Mouse (Mus musculus) forebrain, embryonic 12.5 days (tissue): ENCODE results near the gene Ppm1n. TPM values are rescaled to one million over a fixed set of nuclear protein-coding genes. Genes with fewer than 3 reads are reported as not detected.

ENCODE experiments used
- ATAC-seq: fragments of 200-750 bp; cut with Nextera tagmentation; 2 replicates; pipeline ENCODE4 v1.8.0; 2017; ENCODE audit warnings: moderate TSS enrichment; ENCODE audit not compliant: low FRiP score
- H3K27ac ChIP-seq: fragments of 300-500 bp; sonication (generic); 2 replicates; pipeline ENCODE4 v1.5.1; 2016; ENCODE audit warnings: mild to moderate bottlenecking
- H3K27me3 ChIP-seq: fragments of 300-500 bp; sonication (generic); 2 replicates; pipeline ENCODE4 v1.6.1; 2016; ENCODE audit warnings: mild to moderate bottlenecking
- H3K36me3 ChIP-seq: fragments of 300-500 bp; sonication (generic); replicated peaks from 2 replicates; pipeline ENCODE4 v1.6.1; 2016; ENCODE audit warnings: mild to moderate bottlenecking
- H3K4me1 ChIP-seq: fragments of 300-500 bp; sonication (generic); 2 replicates; pipeline ENCODE4 v1.6.1; 2016
- H3K4me2 ChIP-seq: fragments of 300-500 bp; sonication (generic); 2 replicates; pipeline ENCODE4 v1.6.1; 2016; ENCODE audit warnings: mild to moderate bottlenecking, moderate library complexity
- H3K4me3 ChIP-seq: fragments of 300-500 bp; sonication (generic); replicated peaks from 2 replicates; pipeline ENCODE4 v1.5.1; 2016; ENCODE audit warnings: mild to moderate bottlenecking
- H3K9ac ChIP-seq: fragments of 300-500 bp; sonication (generic); 2 replicates; pipeline ENCODE4 v1.6.1; 2016; ENCODE audit warnings: mild to moderate bottlenecking
- H3K9me3 ChIP-seq: fragments of 300-500 bp; sonication (generic); 2 replicates; pipeline ENCODE4 v1.6.1; 2016
- WGBS: fragments of 180-500 bp; shearing (Covaris S2); methylation state at CpG from one replicate; pipeline ENCODE4 v1.1.7; 2016; 5-methylcytosine and 5-hydroxymethylcytosine counted together
- polyA plus RNA-seq: library from polyadenylated mRNA; unstranded; fragments of >200 nt; fragmentation: Nextera tagmentation; extraction: Ambion mirVana; gene quantifications from 2 replicates; pipeline ENCODE4 v1.2.1, GENCODE M21; 2016

The Ppm1n gene
- polyA plus RNA-seq, 1 experiment from 2014 or later: 0.19 TPM

- Histone ChIP-seq H3K9me3 (no peaks in the 10 kb centered on the region), H3K36me3 (peaks cover 49% of the 10 kb centered on the region), H3K27me3 (no peaks in the 10 kb centered on the region), H3K9ac (no peak overlapping the region), H3K4me2 (no peak overlapping the region), H3K27ac (no peak overlapping the region), H3K4me3 (no peak overlapping the region), H3K4me1 (no peaks in the 10 kb centered on the region)
- WGBS: 84% methylated on average over 17 of the region's 17 CpGs
- no peak for ATAC-seq
Measured at GRCm38 (mm10) chr7:19255395-19255794, 24.5 kb downstream of the Ppm1n start.

- H3K4me2 ChIP-seq: no peak overlapping the region
- no peaks in the 10 kb centered on the region for H3K27me3 ChIP-seq
- H3K27ac ChIP-seq: 0 out of 2 replicates have a peak overlapping the region, but pooled peaks have one; percentile 8
- peaks cover 31% of the 10 kb centered on the region for H3K36me3 ChIP-seq
- ATAC-seq: no peak
- no peaks in the 10 kb centered on the region for H3K4me1 ChIP-seq
- no peak overlapping the region for H3K9ac ChIP-seq
- 71% methylated on average over 5 of the region's 5 CpGs for WGBS
- no peaks in the 10 kb centered on the region for H3K9me3 ChIP-seq
- no peak overlapping the region for H3K4me3 ChIP-seq
Measured at GRCm38 (mm10) chr7:19253437-19253836, 26.4 kb downstream of the Ppm1n start.

GRCm38 (mm10) chr7:19252078-19252477 is 27.8 kb downstream of the Ppm1n start:
- Histone ChIP-seq H3K4me3 (no peak overlapping the region), H3K27me3 (no peaks in the 10 kb centered on the region), H3K9ac (no peak overlapping the region), H3K4me1 (no peaks in the 10 kb centered on the region), H3K36me3 (peaks cover 25% of the 10 kb centered on the region), H3K9me3 (no peaks in the 10 kb centered on the region), H3K4me2 (no peak overlapping the region), H3K27ac (no peak overlapping the region)
- 81% methylated on average over 4 of the region's 4 CpGs for WGBS
- no peak for ATAC-seq

GRCm38 (mm10) chr7:19247511-19247910 is 32.4 kb downstream of the Ppm1n start:
- no peak overlapping the region for H3K27ac ChIP-seq
- WGBS: 100% methylated on average over 2 of the region's 2 CpGs
- no peaks in the 10 kb centered on the region for H3K9me3 ChIP-seq
- no peak overlapping the region for H3K9ac ChIP-seq
- no peak overlapping the region for H3K4me2 ChIP-seq
- ATAC-seq: no peak
- H3K36me3 ChIP-seq: peaks cover 30% of the 10 kb centered on the region
- no peak overlapping the region for H3K4me3 ChIP-seq
- H3K4me1 ChIP-seq: no peaks in the 10 kb centered on the region
- no peaks in the 10 kb centered on the region for H3K27me3 ChIP-seq

DNA sequence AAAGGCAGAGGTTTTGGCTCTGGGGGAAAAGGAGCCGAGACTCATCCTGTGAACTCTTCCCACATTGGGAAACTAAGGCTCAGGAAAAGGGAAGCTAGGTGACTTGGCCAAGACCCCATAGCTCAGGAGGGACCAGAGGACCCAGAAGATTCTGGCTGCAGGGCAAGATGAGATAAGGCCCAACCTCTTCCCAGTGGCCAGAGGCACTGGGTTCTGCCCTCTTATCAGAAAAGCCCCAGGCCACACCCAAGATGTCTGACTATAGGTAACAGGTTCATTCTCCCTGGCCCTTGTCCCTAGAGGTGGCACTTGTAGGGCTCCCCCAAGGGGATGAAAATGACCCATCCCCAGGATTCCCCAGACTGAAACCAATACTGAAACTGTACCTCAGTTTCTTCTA is 33.0 kb downstream of the Ppm1n start:
- H3K4me2 ChIP-seq: no peak overlapping the region
- no peak overlapping the region for H3K4me3 ChIP-seq
- H3K9ac ChIP-seq: no peak overlapping the region
- H3K27me3 ChIP-seq: no peaks in the 10 kb centered on the region
- ATAC-seq: no peak
- no peaks in the 10 kb centered on the region for H3K4me1 ChIP-seq
- WGBS: 100% methylated on average over 1 of the region's 1 CpGs
- no peaks in the 10 kb centered on the region for H3K9me3 ChIP-seq
- no peak overlapping the region for H3K27ac ChIP-seq
- H3K36me3 ChIP-seq: peaks cover 30% of the 10 kb centered on the region

DNA sequence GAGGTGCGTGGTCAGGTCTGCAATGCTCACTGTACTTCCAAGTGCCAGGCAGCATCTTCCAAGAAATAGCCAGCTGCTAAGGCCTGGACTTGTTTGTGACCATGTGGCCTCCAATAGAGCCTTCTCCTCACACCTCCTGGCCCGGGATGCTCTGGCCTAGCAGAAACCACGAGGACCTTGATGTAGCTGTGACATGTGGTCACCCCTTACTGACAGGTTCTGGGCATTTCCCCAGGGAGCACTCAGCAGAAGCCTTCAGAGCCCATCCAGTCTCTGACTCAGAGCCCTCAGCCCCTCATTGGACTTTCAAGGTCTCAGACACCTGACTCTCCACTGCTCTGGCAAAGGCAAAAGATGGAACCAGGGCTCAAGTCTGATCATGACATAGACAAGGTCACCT is 34.8 kb downstream of the Ppm1n start:
- 89% methylated on average over 3 of the region's 3 CpGs for WGBS
- H3K27ac ChIP-seq: no peak overlapping the region

DNA sequence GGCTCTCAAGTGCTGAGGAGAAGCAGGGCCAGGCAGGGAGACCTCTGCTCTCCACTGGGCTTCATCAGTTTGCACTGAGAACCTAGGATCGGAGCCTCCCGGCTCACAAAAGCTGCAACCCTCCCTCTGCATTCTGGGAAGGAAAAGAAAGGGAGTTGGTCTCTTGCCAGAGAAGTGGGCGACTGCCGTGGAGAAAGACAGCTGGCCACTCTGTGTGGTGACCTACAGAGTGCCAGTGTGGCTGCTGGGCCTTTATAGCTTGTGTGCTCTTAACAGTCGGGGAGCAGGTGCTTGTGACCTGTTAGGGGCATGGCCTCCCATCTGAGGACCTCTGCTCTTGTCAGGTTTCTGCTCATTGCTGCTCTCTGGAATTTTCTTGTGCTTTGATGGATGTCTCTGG is 36.0 kb downstream of the Ppm1n start:
- Histone ChIP-seq H3K27me3 (no peaks in the 10 kb centered on the region), H3K4me1 (peaks cover 11% of the 10 kb centered on the region; the same call in 1 of the 2 replicates), H3K4me3 (no peak overlapping the region), H3K9ac (no peak overlapping the region), H3K4me2 (no peak overlapping the region), H3K36me3 (peaks cover 30% of the 10 kb centered on the region), H3K27ac (no peak overlapping the region), H3K9me3 (no peaks in the 10 kb centered on the region)
- ATAC-seq: no peak
- 88% methylated on average over 5 of the region's 5 CpGs for WGBS

More for the DNA sequence above, 34.8 kb downstream of the Ppm1n start:
- Histone ChIP-seq H3K4me2 (no peak overlapping the region), H3K4me1 (no peaks in the 10 kb centered on the region), H3K27me3 (no peaks in the 10 kb centered on the region), H3K4me3 (no peak overlapping the region), H3K9me3 (no peaks in the 10 kb centered on the region), H3K36me3 (peaks cover 30% of the 10 kb centered on the region), H3K9ac (no peak overlapping the region)
- no peak for ATAC-seq

GRCm38 (mm10) chr7:19242005-19242404 is 37.9 kb downstream of the Ppm1n start:
- no peak overlapping the region for H3K4me2 ChIP-seq
- H3K36me3 ChIP-seq: peaks cover 23% of the 10 kb centered on the region
- no peaks in the 10 kb centered on the region for H3K9me3 ChIP-seq
- H3K4me3 ChIP-seq: no peak overlapping the region
- H3K9ac ChIP-seq: no peak overlapping the region
- ATAC-seq: no peak
- H3K4me1 ChIP-seq: peaks cover 11% of the 10 kb centered on the region; the same call in 1 of the 2 replicates
- H3K27me3 ChIP-seq: no peaks in the 10 kb centered on the region
- 93% methylated on average over 1 of the region's 1 CpGs for WGBS
- H3K27ac ChIP-seq: no peak overlapping the region

DNA sequence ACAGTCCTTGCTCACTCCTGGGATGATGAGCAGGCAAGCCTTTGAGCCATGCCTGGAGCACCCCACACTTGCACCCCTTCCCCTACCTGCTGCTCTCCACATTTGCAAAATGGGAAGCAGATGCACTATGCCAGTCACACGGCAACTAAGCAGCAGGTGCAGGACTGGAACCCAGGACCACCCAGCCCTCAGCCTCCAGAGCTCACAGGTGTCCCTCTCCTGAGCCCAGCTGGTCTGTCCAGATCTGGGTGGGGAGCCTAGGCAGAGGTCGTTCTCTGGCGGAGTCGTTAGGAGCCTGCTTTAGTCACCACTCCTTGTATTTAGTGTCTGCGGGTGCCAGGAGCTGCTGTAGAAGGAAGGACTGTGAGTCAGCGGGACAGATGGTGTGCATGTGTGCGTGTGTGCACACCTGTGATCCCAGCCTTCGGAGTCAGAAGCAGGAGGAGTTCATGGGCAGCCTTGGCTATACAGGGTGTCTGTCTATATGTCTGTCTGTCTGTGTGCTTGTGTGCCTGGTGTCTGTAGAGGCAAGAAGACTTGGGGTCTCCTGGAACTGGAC is 38.9 kb downstream of the Ppm1n start:
- Histone ChIP-seq H3K9me3 (no peaks in the 10 kb centered on the region), H3K27me3 (no peaks in the 10 kb centered on the region), H3K4me2 (no peak overlapping the region), H3K4me3 (no peak overlapping the region), H3K9ac (no peak overlapping the region), H3K27ac (no peak overlapping the region), H3K4me1 (peaks cover 11% of the 10 kb centered on the region; the same call in 1 of the 2 replicates), H3K36me3 (peaks cover 14% of the 10 kb centered on the region)
- no peak for ATAC-seq
- WGBS: 91% methylated on average over 8 of the region's 8 CpGs

DNA sequence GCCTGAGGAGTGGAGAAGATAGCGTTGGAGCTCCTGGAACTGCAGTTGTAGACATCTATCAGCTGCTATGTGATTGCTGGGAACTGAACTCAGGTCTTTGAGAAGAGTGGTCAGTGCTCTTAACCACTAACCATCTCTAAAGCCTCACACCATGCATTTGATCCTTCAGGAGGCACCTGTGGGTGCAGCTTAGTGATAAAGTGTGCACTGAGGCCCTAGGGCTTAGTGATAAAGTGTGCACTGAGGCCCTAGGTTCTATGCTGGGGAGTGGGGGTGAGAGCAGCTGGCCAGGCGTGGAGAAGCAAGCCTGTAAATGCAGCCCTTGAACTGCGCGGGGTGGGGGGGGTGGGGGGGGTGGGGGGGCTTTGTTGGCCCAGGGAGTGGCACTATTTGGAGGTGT is 39.9 kb downstream of the Ppm1n start:
- Histone ChIP-seq H3K4me1 (peaks cover 11% of the 10 kb centered on the region; the same call in 1 of the 2 replicates), H3K9ac (no peak overlapping the region), H3K4me2 (no peak overlapping the region), H3K36me3 (peaks cover 5% of the 10 kb centered on the region), H3K27me3 (no peaks in the 10 kb centered on the region), H3K27ac (no peak overlapping the region), H3K4me3 (no peak overlapping the region), H3K9me3 (no peaks in the 10 kb centered on the region)
- no peak for ATAC-seq
- 70% methylated on average over 1 of the region's 4 CpGs for WGBS

- H3K36me3 ChIP-seq: no peaks in the 10 kb centered on the region
- peak overlapping the region; percentile 66 for H3K27ac ChIP-seq
- H3K9me3 ChIP-seq: no peaks in the 10 kb centered on the region
- H3K4me2 ChIP-seq: no peak overlapping the region
- H3K4me1 ChIP-seq: peaks cover 11% of the 10 kb centered on the region; the same call in 1 of the 2 replicates
- no peaks in the 10 kb centered on the region for H3K27me3 ChIP-seq
- H3K4me3 ChIP-seq: no peak overlapping the region
- H3K9ac ChIP-seq: no peak overlapping the region
- WGBS: 0% methylated on average over 1 of the region's 1 CpGs
- peak; percentile 88 for ATAC-seq
Measured at GRCm38 (mm10) chr7:19239423-19239822, 40.4 kb downstream of the Ppm1n start.

- Histone ChIP-seq H3K4me2 (no peak overlapping the region), H3K4me3 (no peak overlapping the region), H3K36me3 (0 out of 2 replicates have a peak, but pooled peaks cover 5% of the 10 kb centered on the region), H3K9ac (no peak overlapping the region), H3K4me1 (peaks cover 11% of the 10 kb centered on the region; the same call in 1 of the 2 replicates), H3K27me3 (no peaks in the 10 kb centered on the region), H3K9me3 (no peaks in the 10 kb centered on the region), H3K27ac (no peak overlapping the region)
- ATAC-seq: no peak
- 98% methylated on average over 4 of the region's 4 CpGs for WGBS
Measured at GRCm38 (mm10) chr7:19238344-19238743, 41.5 kb downstream of the Ppm1n start.

DNA sequence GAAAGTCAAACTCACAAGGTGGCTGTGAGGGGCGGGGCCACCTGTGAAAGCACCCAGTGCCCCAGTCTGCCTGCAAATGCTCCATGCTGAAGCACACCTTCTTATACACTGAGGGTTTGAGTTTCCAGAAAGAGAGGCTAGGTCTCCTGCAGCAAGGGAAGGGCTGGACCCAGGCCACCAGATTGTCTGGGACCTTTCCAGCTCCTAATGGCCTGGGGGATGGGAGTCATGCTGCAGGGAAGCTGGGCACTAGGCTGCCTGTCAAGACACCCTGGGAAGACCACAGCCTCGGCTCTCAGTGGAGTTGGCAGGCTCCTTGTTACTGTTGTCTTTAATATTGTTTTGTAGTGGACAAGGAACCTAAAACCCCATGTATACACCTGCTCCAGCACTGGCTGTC is 43.5 kb downstream of the Ppm1n start:
- 84% methylated on average over 2 of the region's 2 CpGs for whole genome bisulfite sequencing

More for the DNA sequence above, 43.5 kb downstream of the Ppm1n start:
- Histone ChIP-seq H3K9ac (no peak overlapping the region), H3K27ac (no peak overlapping the region), H3K4me1 (peaks cover 11% of the 10 kb centered on the region; the same call in 1 of the 2 replicates), H3K27me3 (no peaks in the 10 kb centered on the region), H3K4me2 (no peak overlapping the region), H3K4me3 (no peak overlapping the region), H3K9me3 (no peaks in the 10 kb centered on the region), H3K36me3 (peaks cover 12% of the 10 kb centered on the region; the same call in 1 of the 2 replicates)
- no peak for ATAC-seq
